Mouse (Mus musculus) limb, embryonic 12.5 days (tissue): ENCODE measurements around the gene Neurl1b. TPM values are rescaled to one million over a fixed set of nuclear protein-coding genes. Genes with fewer than 3 reads are reported as not detected.

Experiments
- ATAC-seq: fragments of 200-750 bp; cut with Nextera tagmentation; 2 replicates; pipeline ENCODE4 v1.8.0; 2017; ENCODE audit warnings: low read depth, moderate TSS enrichment; ENCODE audit not compliant: insufficient number of reproducible peaks, insufficient read depth, low FRiP score, low TSS enrichment
- H3K27ac ChIP-seq: fragments of 300-500 bp; sonication (generic); 2 replicates; pipeline ENCODE4 v1.5.1; 2016; ENCODE audit warnings: mild to moderate bottlenecking, moderate library complexity
- H3K27me3 ChIP-seq: fragments of 300-500 bp; sonication (generic); 2 replicates; pipeline ENCODE4 v1.6.1; 2016; ENCODE audit warnings: mild to moderate bottlenecking, moderate library complexity
- H3K36me3 ChIP-seq: fragments of 300-500 bp; sonication (generic); 2 replicates; pipeline ENCODE4 v1.6.1; 2016; ENCODE audit warnings: mild to moderate bottlenecking, moderate library complexity
- H3K4me1 ChIP-seq: fragments of 300-500 bp; sonication (generic); replicated peaks from 2 replicates; pipeline ENCODE4 v1.6.1; 2016
- H3K4me2 ChIP-seq: fragments of 300-500 bp; sonication (generic); 2 replicates; pipeline ENCODE4 v1.6.1; 2016; ENCODE audit warnings: mild to moderate bottlenecking, moderate library complexity
- H3K4me3 ChIP-seq: fragments of 300-500 bp; sonication (generic); replicated peaks from 2 replicates; pipeline ENCODE4 v1.5.1; 2016; ENCODE audit warnings: mild to moderate bottlenecking
- H3K9ac ChIP-seq: fragments of 300-500 bp; sonication (generic); replicated peaks from 2 replicates; pipeline ENCODE4 v1.6.1; 2016; ENCODE audit warnings: mild to moderate bottlenecking, moderate library complexity
- H3K9me3 ChIP-seq: fragments of 300-500 bp; sonication (generic); 2 replicates; pipeline ENCODE4 v1.6.1; 2016; ENCODE audit warnings: mild to moderate bottlenecking, moderate library complexity
- WGBS: fragments of 180-500 bp; shearing (Covaris S2); methylation state at CpG from one replicate; pipeline ENCODE4 v1.1.7; 2016; 5-methylcytosine and 5-hydroxymethylcytosine counted together
- polyA plus RNA-seq: library from polyadenylated mRNA; unstranded; fragments of >200 nt; fragmentation: Nextera tagmentation; extraction: Ambion mirVana; gene quantifications from 2 replicates; pipeline ENCODE4 v1.2.1, GENCODE M21; 2016

Gene Neurl1b
- polyA plus RNA-seq, 1 experiment from 2014 or later: 0.40 TPM

GRCm38 (mm10) chr17:26476871-26477270 lies 62.2 kb downstream of the Neurl1b start:
- Histone ChIP-seq H3K4me3 (no peak overlapping the region), H3K36me3 (no peaks in the 10 kb centered on the region), H3K27ac (0 out of 2 replicates have a peak overlapping the region, but pooled peaks have one; percentile 0), H3K4me1 (peaks cover 14% of the 10 kb centered on the region), H3K9me3 (no peaks in the 10 kb centered on the region), H3K27me3 (no peaks in the 10 kb centered on the region), H3K9ac (no peak overlapping the region), H3K4me2 (no peak overlapping the region)
- 20% methylated on average over 6 of the region's 6 CpGs for WGBS
- ATAC-seq: no peak

- Histone ChIP-seq H3K4me3 (no peak overlapping the region), H3K36me3 (no peaks in the 10 kb centered on the region), H3K4me2 (no peak overlapping the region), H3K27me3 (no peaks in the 10 kb centered on the region), H3K9ac (no peak overlapping the region), H3K27ac (no peak overlapping the region), H3K4me1 (peaks cover 14% of the 10 kb centered on the region), H3K9me3 (no peaks in the 10 kb centered on the region)
- ATAC-seq: no peak
- 76% methylated on average over 4 of the region's 4 CpGs for WGBS
These were observed 64.0 kb downstream of the Neurl1b start for GRCm38 (mm10) chr17:26478672-26479071.

DNA sequence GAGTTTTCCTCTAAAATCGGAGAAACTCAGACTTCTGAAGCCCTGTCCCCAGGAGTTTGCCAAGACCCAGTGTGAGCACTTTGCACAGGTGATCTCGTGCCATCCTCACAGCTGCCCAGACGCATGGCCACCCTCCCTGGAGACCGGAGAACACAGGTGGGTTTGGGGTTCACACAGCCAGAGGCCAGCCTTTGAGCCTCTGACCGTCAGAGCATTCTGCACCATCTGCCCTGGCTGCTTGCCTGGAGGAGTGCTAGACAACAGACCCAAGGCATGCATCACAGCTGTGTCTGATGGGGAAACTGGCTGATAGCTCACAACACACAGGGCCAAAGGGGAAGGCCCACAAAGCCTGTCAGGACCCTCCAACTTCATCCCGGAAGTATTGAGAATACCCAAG lies 65.0 kb downstream of the Neurl1b start:
- H3K4me2 ChIP-seq: no peak overlapping the region
- no peak overlapping the region for H3K4me3 ChIP-seq
- H3K27ac ChIP-seq: no peak overlapping the region
- no peak overlapping the region for H3K9ac ChIP-seq
- H3K36me3 ChIP-seq: no peaks in the 10 kb centered on the region
- H3K27me3 ChIP-seq: no peaks in the 10 kb centered on the region
- WGBS: 81% methylated on average over 6 of the region's 6 CpGs
- peaks cover 14% of the 10 kb centered on the region for H3K4me1 ChIP-seq
- no peak for ATAC-seq
- no peaks in the 10 kb centered on the region for H3K9me3 ChIP-seq

- no peak overlapping the region for H3K9ac ChIP-seq
- no peak for ATAC-seq
- no peaks in the 10 kb centered on the region for H3K9me3 ChIP-seq
- H3K27me3 ChIP-seq: no peaks in the 10 kb centered on the region
- H3K4me1 ChIP-seq: peaks cover 13% of the 10 kb centered on the region
- no peak overlapping the region for H3K27ac ChIP-seq
- no peak overlapping the region for H3K4me3 ChIP-seq
- H3K4me2 ChIP-seq: no peak overlapping the region
- 81% methylated on average over 4 of the region's 4 CpGs for WGBS
- no peaks in the 10 kb centered on the region for H3K36me3 ChIP-seq
These were observed 66.3 kb downstream of the Neurl1b start for GRCm38 (mm10) chr17:26480956-26481355.

DNA sequence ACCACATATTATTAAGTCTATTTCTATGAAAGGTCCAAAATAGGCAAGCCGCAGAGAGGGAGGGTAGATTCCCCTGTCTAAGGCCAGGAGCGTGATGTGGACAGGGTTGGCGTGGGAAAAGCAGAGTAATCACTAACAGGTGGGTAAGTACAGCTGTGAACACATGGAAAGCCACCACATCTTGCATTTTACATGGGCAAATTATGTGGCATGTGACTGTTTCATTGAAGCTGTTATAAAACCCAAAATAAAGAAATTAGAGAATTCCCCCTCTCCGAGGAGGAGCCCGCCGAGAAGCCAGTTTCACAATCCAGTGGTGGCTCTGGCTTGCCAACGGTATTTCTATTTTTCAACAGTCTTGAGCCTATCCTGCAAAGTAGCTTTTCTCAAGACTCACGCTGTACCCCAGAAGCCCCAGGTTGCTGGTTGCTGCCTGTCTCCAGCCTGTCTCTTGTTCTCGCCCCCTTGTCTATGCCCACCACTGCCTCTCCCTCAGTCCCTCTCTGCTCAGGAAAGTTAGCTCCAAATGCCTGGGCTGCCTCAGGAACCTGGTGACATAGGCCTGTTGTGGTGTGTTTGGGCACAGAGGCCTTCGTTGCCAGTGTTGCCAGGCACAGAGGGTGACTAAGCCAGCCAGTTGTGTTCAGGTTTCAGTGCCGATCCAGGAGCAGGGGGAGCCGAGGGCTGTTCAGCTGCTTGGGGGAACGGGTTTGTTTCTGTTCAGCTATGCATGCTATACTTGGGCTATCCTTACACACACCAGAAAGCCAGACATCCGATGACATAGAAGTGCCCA lies 70.2 kb downstream of the Neurl1b start:
- H3K4me2 ChIP-seq: no peak overlapping the region
- H3K9me3 ChIP-seq: no peaks in the 10 kb centered on the region
- no peaks in the 10 kb centered on the region for H3K4me1 ChIP-seq
- WGBS: 76% methylated on average over 14 of the region's 14 CpGs
- no peak overlapping the region for H3K9ac ChIP-seq
- no peaks in the 10 kb centered on the region for H3K36me3 ChIP-seq
- H3K4me3 ChIP-seq: no peak overlapping the region
- no peaks in the 10 kb centered on the region for H3K27me3 ChIP-seq
- no peak overlapping the region for H3K27ac ChIP-seq
- no peak for ATAC-seq

- no peak overlapping the region for H3K4me2 ChIP-seq
- H3K9ac ChIP-seq: no peak overlapping the region
- H3K27me3 ChIP-seq: no peaks in the 10 kb centered on the region
- no peak for ATAC-seq
- no peak overlapping the region for H3K4me3 ChIP-seq
- 54% methylated on average over 5 of the region's 5 CpGs for WGBS
- H3K36me3 ChIP-seq: no peaks in the 10 kb centered on the region
- no peak overlapping the region for H3K27ac ChIP-seq
- H3K9me3 ChIP-seq: peaks cover under 1% of the 10 kb centered on the region; the same call in 1 of the 2 replicates
- H3K4me1 ChIP-seq: no peaks in the 10 kb centered on the region
These were observed 72.6 kb downstream of the Neurl1b start for GRCm38 (mm10) chr17:26487266-26487665.

GRCm38 (mm10) chr17:26487917-26488316 lies 73.3 kb downstream of the Neurl1b start:
- 96% methylated on average over 4 of the region's 4 CpGs for WGBS
- H3K4me2 ChIP-seq: no peak overlapping the region
- H3K4me1 ChIP-seq: no peaks in the 10 kb centered on the region
- no peaks in the 10 kb centered on the region for H3K36me3 ChIP-seq
- peaks cover 7% of the 10 kb centered on the region for H3K9me3 ChIP-seq
- H3K27me3 ChIP-seq: no peaks in the 10 kb centered on the region
- no peak overlapping the region for H3K4me3 ChIP-seq
- H3K9ac ChIP-seq: no peak overlapping the region
- ATAC-seq: no peak
- H3K27ac ChIP-seq: no peak overlapping the region

DNA sequence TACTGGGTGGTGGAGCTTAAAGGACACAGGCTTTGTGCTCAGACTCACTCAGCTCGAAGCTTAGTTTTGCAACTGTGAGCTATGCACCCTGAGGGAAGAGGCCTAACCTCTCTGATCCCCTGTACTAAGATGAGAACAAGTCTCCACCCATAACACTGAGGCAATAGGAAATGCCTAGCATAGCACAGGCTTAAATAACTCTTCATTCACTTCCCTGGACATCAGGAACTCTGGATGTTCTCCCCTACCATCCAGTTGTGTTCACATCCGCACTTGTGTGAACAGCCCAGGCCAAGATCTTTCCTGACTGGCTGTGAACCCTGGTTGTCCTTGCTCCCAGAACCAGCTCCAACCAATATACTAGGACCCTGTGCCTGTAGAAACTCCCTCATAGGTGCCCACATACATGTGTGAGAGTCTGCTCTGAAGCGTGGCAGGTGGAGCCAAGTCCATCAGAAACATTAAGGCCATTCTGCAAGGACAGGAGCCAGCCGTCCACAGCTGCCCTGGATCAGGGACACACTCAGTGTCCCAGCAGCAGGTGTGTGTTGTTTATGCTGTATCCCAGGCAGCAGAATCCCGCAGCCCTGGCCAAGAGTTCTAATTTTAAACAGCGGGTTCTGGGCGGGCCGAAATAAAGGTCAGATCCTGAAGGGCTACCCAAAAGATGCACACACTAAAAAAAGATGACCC lies 74.2 kb downstream of the Neurl1b start:
- H3K27me3 ChIP-seq: no peaks in the 10 kb centered on the region
- no peak overlapping the region for H3K4me2 ChIP-seq
- H3K9ac ChIP-seq: no peak overlapping the region; the same call in 1 of the 2 replicates
- H3K36me3 ChIP-seq: no peaks in the 10 kb centered on the region
- peaks cover 14% of the 10 kb centered on the region for H3K9me3 ChIP-seq
- no peaks in the 10 kb centered on the region for H3K4me1 ChIP-seq
- no peak overlapping the region for H3K27ac ChIP-seq
- no peak for ATAC-seq
- 88% methylated on average over 8 of the region's 8 CpGs for WGBS
- no peak overlapping the region for H3K4me3 ChIP-seq

DNA sequence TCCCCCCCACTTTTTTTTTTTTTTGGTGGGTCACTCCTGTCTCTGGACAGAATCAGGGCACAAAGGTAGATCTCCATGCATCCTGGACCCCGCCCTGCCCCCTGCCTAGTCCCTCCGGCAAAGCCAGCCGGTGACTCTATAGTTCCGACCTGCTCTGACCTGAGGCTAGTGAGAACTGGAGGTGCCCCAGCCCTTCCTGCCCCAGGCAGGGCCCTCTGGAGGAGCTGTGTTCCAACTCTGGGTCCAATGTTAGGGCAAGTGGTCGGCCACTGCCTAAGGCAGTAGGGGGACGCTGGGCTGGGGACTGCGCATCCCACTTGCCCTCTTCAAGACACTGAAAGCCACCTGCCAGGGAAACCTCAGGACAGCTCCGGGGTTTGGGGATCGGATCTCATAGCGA lies 75.4 kb downstream of the Neurl1b start:
- no peak for ATAC-seq
- WGBS: 91% methylated on average over 10 of the region's 10 CpGs
- no peak overlapping the region for H3K27ac ChIP-seq

GRCm38 (mm10) chr17:26490910-26491309 lies 76.3 kb downstream of the Neurl1b start:
- H3K36me3 ChIP-seq: no peaks in the 10 kb centered on the region
- 63% methylated on average over 2 of the region's 2 CpGs for WGBS

More for the DNA sequence above, 75.4 kb downstream of the Neurl1b start:
- Histone ChIP-seq H3K4me1 (no peaks in the 10 kb centered on the region), H3K9me3 (peaks cover 14% of the 10 kb centered on the region), H3K4me2 (no peak overlapping the region), H3K9ac (no peak overlapping the region), H3K4me3 (no peak overlapping the region), H3K36me3 (no peaks in the 10 kb centered on the region), H3K27me3 (no peaks in the 10 kb centered on the region)

GRCm38 (mm10) chr17:26492246-26492645 lies 77.6 kb downstream of the Neurl1b start:
- Histone ChIP-seq H3K27me3 (no peaks in the 10 kb centered on the region), H3K27ac (no peak overlapping the region), H3K4me1 (no peaks in the 10 kb centered on the region), H3K9me3 (peaks cover 14% of the 10 kb centered on the region), H3K36me3 (no peaks in the 10 kb centered on the region), H3K4me2 (no peak overlapping the region), H3K9ac (no peak overlapping the region), H3K4me3 (no peak overlapping the region)
- ATAC-seq: no peak
- 96% methylated on average over 3 of the region's 3 CpGs for WGBS

More at GRCm38 (mm10) chr17:26490910-26491309, 76.3 kb downstream of the Neurl1b start:
- peaks cover 14% of the 10 kb centered on the region for H3K9me3 ChIP-seq
- no peak overlapping the region for H3K4me2 ChIP-seq
- H3K27me3 ChIP-seq: no peaks in the 10 kb centered on the region
- no peaks in the 10 kb centered on the region for H3K4me1 ChIP-seq
- H3K4me3 ChIP-seq: no peak overlapping the region
- no peak overlapping the region for H3K27ac ChIP-seq
- H3K9ac ChIP-seq: no peak overlapping the region
- ATAC-seq: no peak
